Mouse (Mus musculus) stomach, embryonic 14.5 days (tissue): ENCODE data around the gene Lrrc8e. TPM values are rescaled to one million over a fixed set of nuclear protein-coding genes. Genes with fewer than 3 reads are reported as not detected.

Experiments used
- ATAC-seq: fragments of 200-750 bp; cut with Nextera tagmentation; 2 replicates; pipeline ENCODE4 v1.8.0; 2017; ENCODE audit warnings: low read depth, moderate TSS enrichment; ENCODE audit not compliant: insufficient number of reproducible peaks, insufficient read depth, low FRiP score
- H3K27ac ChIP-seq: fragments of 300-500 bp; sonication (generic); 2 replicates; pipeline ENCODE4 v1.5.1; 2014; ENCODE audit warnings: mild to moderate bottlenecking, low read length, moderate library complexity, mixed read lengths
- H3K27me3 ChIP-seq: fragments of 300-500 bp; sonication (generic); 2 replicates; pipeline ENCODE4 v1.6.1; 2014; ENCODE audit warnings: low read length, control low read depth, mixed read lengths; ENCODE audit not compliant: control insufficient read depth, insufficient read depth
- H3K36me3 ChIP-seq: fragments of 300-500 bp; sonication (generic); 2 replicates; pipeline ENCODE4 v1.6.1; 2014; ENCODE audit warnings: mild to moderate bottlenecking, control low read depth, low read length, moderate library complexity, mixed read lengths; ENCODE audit not compliant: control insufficient read depth, insufficient read depth
- H3K4me1 ChIP-seq: fragments of 300-500 bp; sonication (generic); 2 replicates; pipeline ENCODE4 v1.6.1; 2014; ENCODE audit warnings: low read length, control low read depth, mixed read lengths; ENCODE audit not compliant: control insufficient read depth, insufficient read depth
- H3K4me2 ChIP-seq: fragments of 300-500 bp; sonication (generic); replicated peaks from 2 replicates; pipeline ENCODE4 v1.6.1; 2014; ENCODE audit warnings: low read depth, low read length, control low read depth
- H3K4me3 ChIP-seq: fragments of 300-500 bp; sonication (generic); 2 replicates; pipeline ENCODE4 v1.5.1; 2014; ENCODE audit warnings: low read depth, low read length, control low read depth
- H3K9ac ChIP-seq: fragments of 300-500 bp; sonication (generic); replicated peaks from 2 replicates; pipeline ENCODE4 v1.6.1; 2014; ENCODE audit warnings: low read depth, mild to moderate bottlenecking, control low read depth, low read length, moderate library complexity, mixed read lengths
- H3K9me3 ChIP-seq: fragments of 300-500 bp; sonication (generic); 2 replicates; pipeline ENCODE4 v1.6.1; 2016; ENCODE audit warnings: low read depth, low read length, control low read depth; ENCODE audit not compliant: control insufficient read depth
- WGBS: fragments of 180-500 bp; shearing (Covaris S2); extraction: QIAGEN DNeasy Blood & Tissue Kit; methylation state at CpG from one replicate; pipeline ENCODE4 v1.1.7; 2014; 5-methylcytosine and 5-hydroxymethylcytosine counted together
- polyA plus RNA-seq: library from polyadenylated mRNA; unstranded; fragments of >200 nt; fragmentation: Nextera tagmentation; extraction: Ambion mirVana; gene quantifications from 2 replicates; pipeline ENCODE4 v1.2.1, GENCODE M21; 2014

Lrrc8e gene
- polyA plus RNA-seq, 1 experiment from 2014 or later, result 3.5 TPM

DNA sequence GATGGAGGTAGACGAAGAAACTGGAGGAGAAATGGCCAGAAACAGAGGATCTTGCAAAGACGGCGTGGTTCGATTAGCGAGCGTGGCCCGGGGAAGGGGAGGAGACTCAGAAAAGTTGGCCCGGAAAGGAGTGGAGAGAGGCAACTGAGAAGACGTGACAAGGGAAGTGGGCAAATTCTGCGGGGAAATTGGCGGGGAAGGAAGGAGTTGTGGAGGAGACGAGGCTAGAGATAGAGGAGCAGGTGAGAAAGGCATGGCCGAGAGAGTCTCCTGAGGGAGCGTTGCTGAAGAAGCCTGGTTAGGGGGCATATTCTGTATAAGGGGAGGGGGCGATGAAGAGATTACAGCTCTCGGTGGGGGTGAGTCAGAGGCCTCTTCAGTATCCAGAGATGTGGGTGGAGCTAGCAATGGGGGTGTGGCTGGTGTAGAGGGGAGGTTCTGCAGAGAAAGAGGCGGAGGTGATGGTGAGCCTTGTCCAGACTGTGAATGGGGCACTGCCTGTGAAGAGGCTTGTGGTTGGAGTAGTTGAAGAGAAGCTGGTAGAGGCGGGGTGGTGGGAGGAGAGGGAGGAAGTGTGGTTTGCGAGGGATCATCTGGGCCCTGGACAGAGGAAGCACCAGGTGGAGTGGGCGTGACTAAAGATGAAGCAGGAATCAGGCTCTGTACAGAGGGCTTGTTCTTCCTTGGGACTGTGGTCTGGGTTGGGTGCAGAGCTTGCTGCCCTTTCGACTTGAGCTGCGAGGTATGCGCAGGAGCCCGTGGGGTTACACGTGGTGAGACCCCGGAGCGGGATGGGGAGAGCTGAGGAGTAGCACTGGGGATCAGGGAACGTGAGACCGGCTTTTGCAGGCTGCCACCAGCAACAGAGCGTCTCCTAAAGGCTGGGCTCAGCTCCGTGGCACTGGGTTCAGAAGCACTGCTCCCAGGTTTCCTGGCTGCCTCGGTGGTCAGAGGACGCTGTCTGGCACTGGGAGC, 12.3 kb upstream of the Lrrc8e start:
- H3K36me3 ChIP-seq, result no peaks in the 10 kb centered on the region; the same call in 1 of the 2 replicates
- peak overlapping the region; percentile 41 for H3K4me3 ChIP-seq
- WGBS, result 10% methylated on average over 33 of the region's 33 CpGs
- H3K4me1 ChIP-seq, result no peaks in the 10 kb centered on the region
- peak; percentile 61 for ATAC-seq
- H3K9ac ChIP-seq, result no peak overlapping the region
- H3K27me3 ChIP-seq, result no peaks in the 10 kb centered on the region
- peak overlapping the region; percentile 89 for H3K4me2 ChIP-seq
- peak overlapping the region; percentile 49 for H3K27ac ChIP-seq
- H3K9me3 ChIP-seq, result no peaks in the 10 kb centered on the region

GRCm38 (mm10) chr8:4216296-4216695, 10.3 kb upstream of the Lrrc8e start:
- Histone ChIP-seq H3K9me3 (no peaks in the 10 kb centered on the region), H3K27ac (no peak overlapping the region), H3K4me2 (peak overlapping the region; percentile 68), H3K27me3 (no peaks in the 10 kb centered on the region), H3K9ac (peak overlapping the region; percentile 28; the same call in 1 of the 2 replicates), H3K36me3 (no peaks in the 10 kb centered on the region), H3K4me1 (no peaks in the 10 kb centered on the region), H3K4me3 (peak overlapping the region; percentile 44)
- WGBS, result 6% methylated on average over 18 of the region's 18 CpGs
- ATAC-seq, result no peak

- peak within 1 kb of the TSS; percentile 28; the same call in 1 of the 2 replicates for H3K9ac ChIP-seq
- ATAC-seq, result peak; percentile 57
- H3K4me3 ChIP-seq, result peak within 1 kb of the TSS; percentile 44
- peak within 1 kb of the TSS; percentile 68 for H3K4me2 ChIP-seq
- WGBS, result 2% methylated on average over 44 of the region's 44 CpGs
- no peaks in the 10 kb centered on the region for H3K9me3 ChIP-seq
- peak within 1 kb of the TSS; percentile 4; the same call in 1 of the 2 replicates for H3K27ac ChIP-seq
- H3K27me3 ChIP-seq, result no peaks in the 10 kb centered on the region
- H3K4me1 ChIP-seq, result no peaks in the 10 kb centered on the region
- no peaks in the 10 kb centered on the region for H3K36me3 ChIP-seq
Measured at GRCm38 (mm10) chr8:4216791-4217621, 9.6 kb upstream of the Lrrc8e start, which contains the start of gene Prr36. Gene Prr36 (minus strand): TSS chr8:4217459.

DNA sequence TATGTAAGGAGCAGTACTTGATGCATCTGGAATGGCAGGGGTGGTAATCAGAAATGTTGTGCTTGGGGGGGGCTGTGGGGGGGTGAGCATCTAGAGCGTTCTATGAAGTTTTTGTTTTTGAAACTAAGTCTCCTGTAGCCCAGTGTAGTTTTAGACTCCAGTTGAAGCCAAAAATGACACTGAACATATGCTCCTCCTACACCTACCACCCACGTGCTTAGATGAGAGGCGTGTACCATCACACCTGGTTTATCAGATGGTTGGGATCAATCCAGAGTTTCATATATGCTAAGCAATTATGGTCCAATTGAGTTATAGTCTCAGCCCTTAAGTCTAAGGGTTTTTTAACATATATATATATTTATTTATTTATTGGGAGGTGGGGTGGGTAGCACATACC, 7.0 kb upstream of the Lrrc8e start:
- H3K27me3 ChIP-seq, result no peaks in the 10 kb centered on the region
- no peak for ATAC-seq

GRCm38 (mm10) chr8:4222059-4222458, 4.6 kb upstream of the Lrrc8e start:
- H3K4me3 ChIP-seq, result no peak overlapping the region
- H3K36me3 ChIP-seq, result no peaks in the 10 kb centered on the region
- no peaks in the 10 kb centered on the region for H3K4me1 ChIP-seq
- no peak for ATAC-seq
- no peaks in the 10 kb centered on the region for H3K27me3 ChIP-seq
- no peak overlapping the region for H3K27ac ChIP-seq
- no peak overlapping the region for H3K9ac ChIP-seq
- no peaks in the 10 kb centered on the region for H3K9me3 ChIP-seq
- no peak overlapping the region for H3K4me2 ChIP-seq

More for the DNA sequence above, 7.0 kb upstream of the Lrrc8e start:
- no peak overlapping the region for H3K4me3 ChIP-seq
- H3K36me3 ChIP-seq, result no peaks in the 10 kb centered on the region
- H3K4me1 ChIP-seq, result no peaks in the 10 kb centered on the region
- WGBS, result 79% methylated on average over 3 of the region's 3 CpGs
- H3K4me2 ChIP-seq, result no peak overlapping the region
- no peak overlapping the region for H3K9ac ChIP-seq
- H3K27ac ChIP-seq, result no peak overlapping the region
- no peaks in the 10 kb centered on the region for H3K9me3 ChIP-seq

GRCm38 (mm10) chr8:4226323-4226722, 304 bp upstream of the Lrrc8e start:
- H3K9me3 ChIP-seq, result no peaks in the 10 kb centered on the region
- 26% methylated on average over 4 of the region's 4 CpGs for WGBS
- H3K4me2 ChIP-seq, result peak overlapping the region; percentile 53
- ATAC-seq, result no peak
- H3K36me3 ChIP-seq, result no peaks in the 10 kb centered on the region
- no peaks in the 10 kb centered on the region for H3K4me1 ChIP-seq
- peak overlapping the region; percentile 27 for H3K4me3 ChIP-seq
- no peak overlapping the region for H3K9ac ChIP-seq
- H3K27ac ChIP-seq, result no peak overlapping the region
- no peaks in the 10 kb centered on the region for H3K27me3 ChIP-seq

GRCm38 (mm10) chr8:4227919-4228318, 1.3 kb downstream of the Lrrc8e start:
- H3K4me1 ChIP-seq, result no peaks in the 10 kb centered on the region
- H3K4me2 ChIP-seq, result no peak overlapping the region
- ATAC-seq, result no peak
- H3K27ac ChIP-seq, result no peak overlapping the region
- 95% methylated on average over 4 of the region's 4 CpGs for WGBS
- no peaks in the 10 kb centered on the region for H3K27me3 ChIP-seq
- H3K36me3 ChIP-seq, result no peaks in the 10 kb centered on the region
- H3K9me3 ChIP-seq, result no peaks in the 10 kb centered on the region
- no peak overlapping the region for H3K9ac ChIP-seq
- H3K4me3 ChIP-seq, result no peak overlapping the region

DNA sequence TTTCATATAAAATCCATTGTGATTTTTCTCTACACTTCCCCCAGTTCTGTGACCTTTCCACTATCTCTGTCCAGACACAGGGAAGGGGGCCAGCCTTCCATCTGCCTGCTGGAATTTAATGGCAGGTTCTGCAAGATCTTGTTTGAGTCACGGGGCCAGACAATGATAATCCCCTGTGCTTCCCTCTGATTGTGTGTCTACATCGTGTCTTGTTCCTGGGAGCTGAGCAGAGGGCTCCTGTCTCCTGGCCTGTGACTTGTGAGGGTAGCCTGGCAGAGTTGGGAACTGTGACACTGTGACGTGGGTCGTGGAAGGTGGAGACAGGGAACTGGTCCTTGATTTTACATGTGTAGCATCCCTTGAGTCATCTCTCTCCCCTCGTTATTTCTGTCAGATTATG, 3.2 kb downstream of the Lrrc8e start:
- ATAC-seq, result no peak
- H3K4me1 ChIP-seq, result no peaks in the 10 kb centered on the region
- no peak overlapping the region for H3K4me3 ChIP-seq
- H3K9ac ChIP-seq, result no peak overlapping the region
- no peaks in the 10 kb centered on the region for H3K9me3 ChIP-seq
- H3K36me3 ChIP-seq, result no peaks in the 10 kb centered on the region
- no peaks in the 10 kb centered on the region for H3K27me3 ChIP-seq
- no peak overlapping the region for H3K27ac ChIP-seq
- no peak overlapping the region for H3K4me2 ChIP-seq
- WGBS, result 67% methylated on average over 5 of the region's 5 CpGs
